ENCODE assay signal across 14 mouse cellular contexts in the genomic region with DNA sequence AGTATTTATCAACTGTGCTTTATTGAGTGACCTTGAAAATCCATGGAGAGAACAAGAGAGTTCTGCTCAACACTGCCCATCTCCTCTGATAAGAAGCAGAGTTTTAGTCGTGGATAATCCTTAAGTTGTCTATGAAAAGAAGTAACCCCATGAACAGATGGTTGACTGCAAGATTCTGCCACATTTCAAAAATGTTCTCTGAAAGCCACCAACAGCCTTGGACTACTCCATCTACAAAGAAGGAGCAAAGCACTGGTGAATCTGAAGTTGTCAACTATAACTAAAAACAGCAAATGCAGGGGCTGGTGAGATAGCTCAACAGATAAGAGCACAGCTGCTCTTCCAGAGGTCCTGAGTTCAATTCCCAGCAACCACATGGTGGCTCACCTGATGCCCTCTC.
DNase-seq lines count a peak whose midpoint lies in the region; ATAC-seq lines count a peak whose summit lies in the region.
"Had no signal": no experiment of that assay in that cellular context is flagged by ENCODE, and none has a peak within 500 bp of the region (broad histone marks: within the 10 kb centered on the region; RNA-seq: fewer than 3 reads in every experiment).

No protein-coding gene starts in this region.

- ATAC-seq in megakaryocyte-erythroid progenitor cell, adult 5-6 weeks (replicated peaks; ENCODE audit: low FRiP score, low TSS enrichment, poor library complexity, severe bottlenecking), result no peak
- ATAC-seq: forebrain, embryonic 16.5 days had no signal

- peak; percentile 53 to 62 for DNase-seq in frontal cortex, adult 2 months (ENCODE audit: extremely low spot score in 1 of 2, low spot score in 1 of 2)
- no peak for DNase-seq in frontal cortex, postnatal 25 days (ENCODE audit: low spot score in 2 of 2)
- DNase-seq in right cerebral cortex, adult 18-20 months, result peak; percentile 57
- no peak for DNase-seq in right cerebral cortex, postnatal 25 days
- DNase-seq in left cerebral cortex, adult 18-20 months (ENCODE audit: low spot score in 2 of 2), result peak; percentile 2 to 23
- DNase-seq in telencephalon, adult 2 months (ENCODE audit: low read depth, low spot score), result peak; percentile 72
- DNase-seq: adrenal gland, postnatal 10 days; cerebellum, adult 11-12 months; cerebellum, adult 9-10 months; cerebellum, postnatal 36 days; gastrocnemius, adult 2 months; gastrocnemius, postnatal 25 days had no signal

Comparison
In these comparisons a context has a peak if more than half of its experiments do, and no peak if none do; other contexts are left out.
1. DNase-seq: peak in frontal cortex, adult 2 months (2 of 2), right cerebral cortex, adult 18-20 months (single experiment), left cerebral cortex, adult 18-20 months (2 of 2) and telencephalon, adult 2 months (single experiment); none in frontal cortex, postnatal 25 days (0 of 2) and right cerebral cortex, postnatal 25 days (single experiment).